8 mouse cellular contexts compared by ENCODE assay signal in genomic region chr5:122644111-122644607, GRCm38 (mm10). TPM values are rescaled to one million over a fixed set of nuclear protein-coding genes. Genes with fewer than 3 reads are reported as not detected.
DNase-seq lines count a peak whose midpoint lies in the region; ATAC-seq and TF ChIP-seq lines count a peak whose summit lies in the region.

No protein-coding gene starts in this region.

- H3K4me3 ChIP-seq in embryonic facial prominence, embryonic 15.5 days (replicated peaks) = no peak overlapping the region
- H3K4me3 ChIP-seq in intestine, postnatal 0 days (ENCODE audit: low read depth, low read length) = 0 out of 2 replicates have a peak overlapping the region, but pooled peaks have one; percentile 1
- H3K4me3 ChIP-seq in thymus, adult 2 months (ENCODE audit: control insufficient read depth, insufficient read depth, low read length) = peak overlapping the region; percentile 2; the same call in 1 of the 2 replicates

- 0 out of 2 replicates have a peak overlapping the region, but pooled peaks have one; percentile 8 for H3K4me2 ChIP-seq in embryonic facial prominence, embryonic 15.5 days (replicated peaks)
- H3K4me2 ChIP-seq in intestine, postnatal 0 days (replicated peaks; ENCODE audit: low read depth) = peak overlapping the region; percentile 40

- H3K9ac ChIP-seq in embryonic facial prominence, embryonic 15.5 days = no peak overlapping the region
- no peak overlapping the region for H3K9ac ChIP-seq in intestine, postnatal 0 days (ENCODE audit: low read depth, low read length)

- WGBS in embryonic facial prominence, embryonic 15.5 days = 70% methylated on average over 15 of the region's 15 CpGs
- WGBS in intestine, postnatal 0 days = 45% methylated on average over 15 of the region's 15 CpGs
- 8% methylated on average over 15 of the region's 15 CpGs for WGBS in thymus, adult 2 months

- intact Hi-C loops in left cerebral cortex, postnatal 14 days (cut with DNase I) = loop anchor here (5.0 kb wide), 1 partner anchor 83 kb away; no protein-coding TSS in a partner anchor
- intact Hi-C loops in left cerebral cortex, postnatal 4 days (cut with DNase I) = no loop called here

- TF ChIP-seq POLR2A in thymus, adult 2 months (IDR thresholded peaks at IDR 0.05; ENCODE audit: control insufficient read depth, extremely low read depth, insufficient read depth, low read length, poor library complexity) = no peak

- DNase-seq in left cerebral cortex, postnatal 14 days (ENCODE audit: low spot score in 2 of 2) = peak; percentile 23 to 47
- DNase-seq in left cerebral cortex, postnatal 4 days = no peak
- DNase-seq in Muller cell, postnatal 12 days (ENCODE audit: inconsistent ontology term) = peak; percentile 34
- DNase-seq in thymus, adult 2 months = peak; percentile 40
- no peak for DNase-seq in right cerebral cortex, postnatal 25 days

- H3K9me3 ChIP-seq in embryonic facial prominence, embryonic 15.5 days (replicated peaks) = no peaks in the 10 kb centered on the region
- H3K9me3 ChIP-seq in intestine, postnatal 0 days (ENCODE audit: control insufficient read depth) = no peaks in the 10 kb centered on the region

- no peak overlapping the region for H3K27ac ChIP-seq in embryonic facial prominence, embryonic 15.5 days (replicated peaks)
- H3K27ac ChIP-seq in intestine, postnatal 0 days (ENCODE audit: low read depth, low read length) = no peak overlapping the region
- no peak overlapping the region for H3K27ac ChIP-seq in thymus, adult 2 months (ENCODE audit: control insufficient read depth, insufficient read depth, low read length)

- no peaks in the 10 kb centered on the region for H3K36me3 ChIP-seq in embryonic facial prominence, embryonic 15.5 days
- H3K36me3 ChIP-seq in intestine, postnatal 0 days (ENCODE audit: control insufficient read depth, insufficient read depth) = no peaks in the 10 kb centered on the region
- no peaks in the 10 kb centered on the region for H3K36me3 ChIP-seq in thymus, adult 2 months (ENCODE audit: control insufficient read depth, insufficient read depth, low read length)

- TF ChIP-seq CTCF in intestine, postnatal 0 days (IDR thresholded peaks at IDR 0.05; ENCODE audit: low read depth) = no peak
- TF ChIP-seq CTCF in thymus, adult 2 months (IDR thresholded peaks at IDR 0.05; ENCODE audit: borderline replicate concordance, control insufficient read depth, extremely low read depth, insufficient read depth, low read length, poor library complexity) = no peak

- H3K4me1 ChIP-seq in embryonic facial prominence, embryonic 15.5 days = peaks cover 9% of the 10 kb centered on the region; the same call in 1 of the 2 replicates
- H3K4me1 ChIP-seq in intestine, postnatal 0 days (replicated peaks; ENCODE audit: control insufficient read depth, insufficient read depth, low read length) = no peaks in the 10 kb centered on the region
- peaks cover 35% of the 10 kb centered on the region for H3K4me1 ChIP-seq in thymus, adult 2 months (replicated peaks; ENCODE audit: control insufficient read depth, insufficient read depth, low read length)

- no peak for ATAC-seq in embryonic facial prominence, embryonic 15.5 days (ENCODE audit: insufficient number of reproducible peaks, low FRiP score, low TSS enrichment, low read depth)
- ATAC-seq in intestine, postnatal 0 days = no peak
- peak; percentile 75 for ATAC-seq in megakaryocyte progenitor cell, adult 5-6 weeks (replicated peaks; ENCODE audit: poor library complexity)

- no peaks in the 10 kb centered on the region for H3K27me3 ChIP-seq in embryonic facial prominence, embryonic 15.5 days
- no peaks in the 10 kb centered on the region for H3K27me3 ChIP-seq in intestine, postnatal 0 days (replicated peaks; ENCODE audit: control insufficient read depth, insufficient read depth, low read length)
- no peaks in the 10 kb centered on the region for H3K27me3 ChIP-seq in thymus, adult 2 months (ENCODE audit: control insufficient read depth, insufficient read depth, low read length)

RNA-seq across cellular contexts. Expression of gene P2rx7, which starts 0.4 kb away (rescaled TPM):
- total RNA-seq in left cerebral cortex, postnatal 14 days (2021) = 1 to 10 TPM; 6.3 to 6.8 TPM
- total RNA-seq in left cerebral cortex, postnatal 4 days (2021) = 1 to 10 TPM; 4.1 to 5.0 TPM
- polyA plus RNA-seq in embryonic facial prominence, embryonic 15.5 days (2015; fragmentation: Nextera tagmentation; extraction: Ambion mirVana) = 3.2 and 3.6 TPM in 2 replicates
- 1.6 and 2.7 TPM in 2 replicates for polyA plus RNA-seq in intestine, postnatal 0 days (2015; fragmentation: Nextera tagmentation; extraction: Ambion mirVana)
- total RNA-seq in megakaryocyte progenitor cell, adult 5-6 weeks (2015) = 6.1 and 8.3 TPM in 2 replicates
- 8.5 and 11.6 TPM in 2 replicates for total RNA-seq in megakaryocyte progenitor cell, adult 5-6 weeks (2017)
- 12.9 and 18.5 TPM in 2 replicates for polyA plus RNA-seq in thymus, adult 2 months (2012; rRNA removed)

RNA-seq across cellular contexts. Expression of gene Ift81, which starts 29.8 kb away (rescaled TPM):
- total RNA-seq in left cerebral cortex, postnatal 14 days (2021) = 10 to 100 TPM; 35.5 to 36.5 TPM
- total RNA-seq in left cerebral cortex, postnatal 4 days (2021) = 10 to 100 TPM; 38.3 to 49.6 TPM
- polyA plus RNA-seq in embryonic facial prominence, embryonic 15.5 days (2015; fragmentation: Nextera tagmentation; extraction: Ambion mirVana) = 41.4 and 44.8 TPM in 2 replicates
- polyA plus RNA-seq in intestine, postnatal 0 days (2015; fragmentation: Nextera tagmentation; extraction: Ambion mirVana) = 10.2 and 11.7 TPM in 2 replicates
- total RNA-seq in megakaryocyte progenitor cell, adult 5-6 weeks (2015) = 2.7 and 4.5 TPM in 2 replicates
- 1.8 and 6.0 TPM in 2 replicates for total RNA-seq in megakaryocyte progenitor cell, adult 5-6 weeks (2017)
- 0.52 and 1.6 TPM in 2 replicates for polyA plus RNA-seq in thymus, adult 2 months (2012; rRNA removed)

Comparison
In these comparisons a context has a peak if more than half of its experiments do, and no peak if none do; other contexts are left out.
1. DNase-seq: peak in left cerebral cortex, postnatal 14 days (2 of 2), Muller cell, postnatal 12 days (single experiment) and thymus, adult 2 months (single experiment); none in left cerebral cortex, postnatal 4 days (single experiment) and right cerebral cortex, postnatal 25 days (single experiment).
2. RNA of gene Ift81, which starts 29.8 kb away (total RNA-seq): 38.3 to 49.6 TPM in left cerebral cortex, postnatal 4 days and 35.5 to 36.5 TPM in left cerebral cortex, postnatal 14 days; 1.8 to 6.0 TPM in megakaryocyte progenitor cell, adult 5-6 weeks; every median in the first group is over 4 times any median in the second.